Mouse (Mus musculus): ENCODE data around the gene Tom1l2. TPM values are rescaled to one million over a fixed set of nuclear protein-coding genes. Genes with fewer than 3 reads are reported as not detected.
A peak's percentile ranks its signal among the peaks of the same experiment; 100 is the strongest.

Gene Tom1l2
- polyA plus RNA-seq, 1 experiment: 95.2 TPM

- no peak for DNase-seq
- WGBS: 76% methylated on average over 5 of the region's 5 CpGs
- no peaks in the 10 kb centered on the region for H3K27me3 ChIP-seq (replicated peaks; ENCODE audit: control insufficient read depth, insufficient read depth, low read length)
- no peak overlapping the region for H3K4me3 ChIP-seq (ENCODE audit: insufficient read depth, low read depth, low read length)
- H3K4me1 ChIP-seq (ENCODE audit: control insufficient read depth, insufficient read depth, low read length): peaks cover 13% of the 10 kb centered on the region
- 0 out of 2 replicates have a peak overlapping the region, but pooled peaks have one; percentile 13 for H3K27ac ChIP-seq (ENCODE audit: insufficient read depth, low read depth, low read length)
- TF ChIP-seq CTCF (conservative IDR thresholded peaks at IDR 0.05; ENCODE audit: insufficient read depth, insufficient read length, low read depth, low read length) (no peak), POLR2A (IDR thresholded peaks at IDR 0.05; ENCODE audit: low read depth, low read length) (no peak)
- H3K36me3 ChIP-seq (ENCODE audit: control insufficient read depth, insufficient read depth, low read length): no peaks in the 10 kb centered on the region
Observed at GRCm38 (mm10) chr11:60333461-60333860, 19.2 kb downstream of the Tom1l2 start.

DNA sequence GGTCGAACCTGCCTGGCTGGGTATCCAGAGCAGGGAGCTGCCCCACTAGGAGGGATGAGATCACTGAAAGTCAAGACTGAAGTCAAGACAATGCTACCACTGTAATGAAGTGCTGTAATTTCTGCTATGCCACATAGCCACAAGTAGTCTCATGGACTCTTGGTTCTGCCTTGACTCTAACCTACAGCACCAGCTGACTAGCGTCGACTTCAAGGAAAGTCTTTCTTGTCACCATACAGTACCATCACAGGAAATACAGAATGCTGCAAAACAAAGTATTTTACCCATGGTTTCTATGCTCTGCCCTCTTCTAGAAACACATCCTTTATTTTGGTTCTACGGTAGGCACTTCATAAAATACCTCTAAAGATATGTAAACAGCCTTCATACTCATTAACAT is 22.2 kb downstream of the Tom1l2 start:
- no peak for DNase-seq
- H3K27ac ChIP-seq (ENCODE audit: insufficient read depth, low read depth, low read length): no peak overlapping the region
- H3K4me1 ChIP-seq (ENCODE audit: control insufficient read depth, insufficient read depth, low read length): peaks cover 16% of the 10 kb centered on the region
- no peak for TF ChIP-seq CTCF (conservative IDR thresholded peaks at IDR 0.05; ENCODE audit: insufficient read depth, insufficient read length, low read depth, low read length)
- H3K4me3 ChIP-seq (ENCODE audit: insufficient read depth, low read depth, low read length): no peak overlapping the region
- WGBS: 82% methylated on average over 4 of the region's 4 CpGs
- H3K36me3 ChIP-seq (ENCODE audit: control insufficient read depth, insufficient read depth, low read length): no peaks in the 10 kb centered on the region
- no peaks in the 10 kb centered on the region for H3K27me3 ChIP-seq (replicated peaks; ENCODE audit: control insufficient read depth, insufficient read depth, low read length)

- peaks cover 34% of the 10 kb centered on the region for H3K4me1 ChIP-seq (ENCODE audit: control insufficient read depth, insufficient read depth, low read length)
- no peak for DNase-seq
- no peak overlapping the region for H3K4me3 ChIP-seq (ENCODE audit: insufficient read depth, low read depth, low read length)
- H3K27ac ChIP-seq (ENCODE audit: insufficient read depth, low read depth, low read length): no peak overlapping the region
- TF ChIP-seq POLR2A (IDR thresholded peaks at IDR 0.05; ENCODE audit: low read depth, low read length) (no peak), CTCF (conservative IDR thresholded peaks at IDR 0.05; ENCODE audit: insufficient read depth, insufficient read length, low read depth, low read length) (no peak)
- no peaks in the 10 kb centered on the region for H3K27me3 ChIP-seq (replicated peaks; ENCODE audit: control insufficient read depth, insufficient read depth, low read length)
- H3K36me3 ChIP-seq (ENCODE audit: control insufficient read depth, insufficient read depth, low read length): no peaks in the 10 kb centered on the region
Observed at GRCm38 (mm10) chr11:60323731-60324130, 29.0 kb downstream of the Tom1l2 start.

DNA sequence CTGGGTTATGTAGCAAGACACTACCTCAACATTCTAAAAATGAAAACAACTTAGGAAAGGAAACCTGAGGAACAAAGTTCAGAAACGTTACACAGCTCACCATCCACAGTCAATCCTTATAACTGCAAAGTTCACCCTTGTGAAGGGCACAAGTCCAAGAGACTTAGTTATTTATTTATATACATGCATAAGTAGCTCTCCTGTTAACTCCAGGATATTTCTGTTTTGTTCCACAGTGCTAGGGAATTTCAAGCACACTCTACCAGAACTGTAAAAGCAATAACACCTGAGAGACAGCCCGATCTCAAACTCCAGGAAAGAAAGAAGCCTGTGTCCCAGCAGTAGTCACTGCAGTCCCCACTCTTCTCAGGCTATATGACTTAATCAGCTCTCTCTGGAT is 31.3 kb downstream of the Tom1l2 start:
- Histone ChIP-seq H3K36me3 (ENCODE audit: control insufficient read depth, insufficient read depth, low read length) (no peaks in the 10 kb centered on the region), H3K4me3 (ENCODE audit: insufficient read depth, low read depth, low read length) (no peak overlapping the region), H3K4me1 (ENCODE audit: control insufficient read depth, insufficient read depth, low read length) (peaks cover 53% of the 10 kb centered on the region), H3K27me3 (replicated peaks; ENCODE audit: control insufficient read depth, insufficient read depth, low read length) (no peaks in the 10 kb centered on the region), H3K27ac (ENCODE audit: insufficient read depth, low read depth, low read length) (peak overlapping the region; percentile 91)
- TF ChIP-seq POLR2A (IDR thresholded peaks at IDR 0.05; ENCODE audit: low read depth, low read length): no peak
- TF ChIP-seq CTCF (conservative IDR thresholded peaks at IDR 0.05; ENCODE audit: insufficient read depth, insufficient read length, low read depth, low read length): no peak
- DNase-seq: peak; percentile 87
- WGBS: 35% methylated on average over 2 of the region's 2 CpGs

DNA sequence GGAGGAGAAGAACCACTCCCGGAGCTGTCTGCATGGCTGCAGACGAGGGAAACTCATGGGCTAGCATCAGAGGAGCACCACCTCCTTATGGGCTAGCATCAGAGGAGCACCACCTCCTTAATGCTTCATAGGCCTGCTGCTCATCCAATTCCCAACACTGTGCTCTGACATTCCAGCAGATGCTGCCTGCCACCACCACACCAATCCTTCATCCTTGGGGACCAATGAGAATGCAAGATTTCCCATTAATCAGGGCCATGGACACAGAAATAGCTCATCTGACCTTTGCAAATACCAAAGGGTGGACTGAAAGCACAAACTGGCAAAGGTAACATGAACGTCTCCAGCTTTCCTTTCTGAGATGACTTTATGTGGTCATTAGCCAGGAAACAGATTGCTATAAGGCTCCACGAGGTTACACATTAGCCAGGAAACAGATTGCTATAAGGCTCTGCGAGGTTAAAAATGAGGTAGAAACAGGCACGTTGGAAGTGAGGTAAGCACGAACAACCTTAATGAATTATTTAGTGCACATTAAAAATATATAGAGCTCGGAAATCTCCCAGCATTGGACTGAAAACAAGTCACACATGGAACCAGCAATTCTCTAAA is 32.2 kb downstream of the Tom1l2 start:
- no peak overlapping the region for H3K4me3 ChIP-seq (ENCODE audit: insufficient read depth, low read depth, low read length)
- peak overlapping the region; percentile 79 for H3K27ac ChIP-seq (ENCODE audit: insufficient read depth, low read depth, low read length)

GRCm38 (mm10) chr11:60319257-60320066 is 33.2 kb downstream of the Tom1l2 start:
- 46% methylated on average over 10 of the region's 10 CpGs for WGBS
- TF ChIP-seq POLR2A (IDR thresholded peaks at IDR 0.05; ENCODE audit: low read depth, low read length) (no peak), CTCF (conservative IDR thresholded peaks at IDR 0.05; ENCODE audit: insufficient read depth, insufficient read length, low read depth, low read length) (peak; percentile 28; the same call in 1 of the 2 replicates)
- Histone ChIP-seq H3K4me3 (ENCODE audit: insufficient read depth, low read depth, low read length) (no peak overlapping the region), H3K36me3 (ENCODE audit: control insufficient read depth, insufficient read depth, low read length) (no peaks in the 10 kb centered on the region), H3K27ac (ENCODE audit: insufficient read depth, low read depth, low read length) (peak overlapping the region; percentile 79), H3K27me3 (replicated peaks; ENCODE audit: control insufficient read depth, insufficient read depth, low read length) (no peaks in the 10 kb centered on the region), H3K4me1 (ENCODE audit: control insufficient read depth, insufficient read depth, low read length) (peaks cover 53% of the 10 kb centered on the region)
- DNase-seq: peak; percentile 54

More for the DNA sequence above, 32.2 kb downstream of the Tom1l2 start:
- 25% methylated on average over 8 of the region's 8 CpGs for WGBS
- no peak for TF ChIP-seq CTCF (conservative IDR thresholded peaks at IDR 0.05; ENCODE audit: insufficient read depth, insufficient read length, low read depth, low read length)
- TF ChIP-seq POLR2A (IDR thresholded peaks at IDR 0.05; ENCODE audit: low read depth, low read length): no peak
- DNase-seq: peak; percentile 64
- peaks cover 59% of the 10 kb centered on the region for H3K4me1 ChIP-seq (ENCODE audit: control insufficient read depth, insufficient read depth, low read length)
- H3K27me3 ChIP-seq (replicated peaks; ENCODE audit: control insufficient read depth, insufficient read depth, low read length): no peaks in the 10 kb centered on the region
- H3K36me3 ChIP-seq (ENCODE audit: control insufficient read depth, insufficient read depth, low read length): no peaks in the 10 kb centered on the region

GRCm38 (mm10) chr11:60318716-60319115 is 34.0 kb downstream of the Tom1l2 start:
- no peak for DNase-seq
- peaks cover 53% of the 10 kb centered on the region for H3K4me1 ChIP-seq (ENCODE audit: control insufficient read depth, insufficient read depth, low read length)
- H3K4me3 ChIP-seq (ENCODE audit: insufficient read depth, low read depth, low read length): no peak overlapping the region
- WGBS: 55% methylated on average over 5 of the region's 5 CpGs
- TF ChIP-seq POLR2A (IDR thresholded peaks at IDR 0.05; ENCODE audit: low read depth, low read length): no peak
- H3K27ac ChIP-seq (ENCODE audit: insufficient read depth, low read depth, low read length): peak overlapping the region; percentile 79
- no peaks in the 10 kb centered on the region for H3K27me3 ChIP-seq (replicated peaks; ENCODE audit: control insufficient read depth, insufficient read depth, low read length)
- no peaks in the 10 kb centered on the region for H3K36me3 ChIP-seq (ENCODE audit: control insufficient read depth, insufficient read depth, low read length)
